Mouse (Mus musculus) liver, adult 2 months (tissue): ENCODE data around the gene Notch3.

Experiments used
- CTCF ChIP-seq: fragments of 200-500 bp; IDR thresholded peaks from 2 replicates; pipeline ENCODE4 v1.5.1; 2011; ENCODE audit warnings: low read depth, low read length, control low read depth
- POLR2A ChIP-seq: fragments of 200-500 bp; IDR thresholded peaks from 2 replicates; pipeline ENCODE4 v1.6.1; 2011; ENCODE audit warnings: low read length, control low read depth; ENCODE audit not compliant: insufficient read depth; ENCODE audit errors: extremely low read depth

DNA sequence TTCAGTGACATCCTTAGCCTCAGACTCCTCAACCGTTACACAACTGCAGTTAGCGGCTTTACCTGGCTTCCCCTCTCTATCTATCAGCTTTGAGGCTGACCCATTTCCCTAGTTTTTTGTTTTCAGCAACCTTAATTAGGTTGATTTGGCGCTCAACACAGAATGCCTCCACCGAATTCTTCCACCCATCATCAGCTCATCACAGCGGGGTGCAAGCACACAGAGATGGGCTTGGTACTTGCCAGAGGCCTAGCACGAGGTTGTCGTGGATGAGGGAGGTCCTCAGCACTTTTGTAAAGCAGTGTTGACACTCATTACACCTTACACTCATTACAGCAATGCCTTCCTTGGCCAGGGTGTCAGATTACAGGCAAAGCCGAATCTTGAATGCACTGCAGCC, 16.4 kb upstream of the Notch3 start:
- TF ChIP-seq POLR2A, result no peak
- no peak for TF ChIP-seq CTCF
